Mouse (Mus musculus) heart, embryonic 14.5 days (tissue): ENCODE measurements at regions not wholly inside any gene's neighbourhood (a gene's known extent, or its start where the extent isn't known, plus 50 kb on each side); places are given as distances from the start of the nearest gene placed in this dataset.

ENCODE experiments used
- ATAC-seq: fragments of 200-750 bp; cut with Nextera tagmentation; 2 replicates; pipeline ENCODE4 v1.8.0; 2017; ENCODE audit warnings: low read depth, moderate TSS enrichment; ENCODE audit not compliant: insufficient number of reproducible peaks, insufficient read depth, low FRiP score
- H3K27ac ChIP-seq, 2 experiments: fragments of 200-500 bp in 1 of 2; fragments of 300-500 bp in 1 of 2; sonication (generic) in 1 of 2; replicated peaks in 1 of 2; 2 replicates each; pipeline ENCODE4 v1.5.1; 2012 to 2014; ENCODE audit warnings: low read depth in 2 of 2, low read length in 2 of 2, control low read depth in 1 of 2, mild to moderate bottlenecking in 1 of 2, mixed read lengths in 1 of 2; ENCODE audit not compliant: control insufficient read depth in 1 of 2, insufficient read depth in 1 of 2
- H3K27me3 ChIP-seq: fragments of 300-500 bp; sonication (generic); 2 replicates; pipeline ENCODE4 v1.6.1; 2014; ENCODE audit warnings: mild to moderate bottlenecking, low read length, control low read depth; ENCODE audit not compliant: control insufficient read depth, insufficient read depth
- H3K36me3 ChIP-seq: fragments of 300-500 bp; sonication (generic); 2 replicates; pipeline ENCODE4 v1.6.1; 2014; ENCODE audit warnings: mild to moderate bottlenecking, control low read depth, low read length, mixed read lengths; ENCODE audit not compliant: control insufficient read depth, insufficient read depth
- H3K4me1 ChIP-seq, 2 experiments: fragments of 200-500 bp in 1 of 2; fragments of 300-500 bp in 1 of 2; sonication (generic) in 1 of 2; 2 replicates each; pipeline ENCODE4 v1.6.1; 2012 to 2014; ENCODE audit warnings: low read length in 2 of 2, control low read depth in 1 of 2, mixed read lengths in 1 of 2; ENCODE audit not compliant: control insufficient read depth in 2 of 2, insufficient read depth in 2 of 2
- H3K4me2 ChIP-seq: fragments of 300-500 bp; sonication (generic); 2 replicates; pipeline ENCODE4 v1.6.1; 2014; ENCODE audit warnings: mild to moderate bottlenecking, low read length
- H3K4me3 ChIP-seq, 2 experiments: fragments of 200-500 bp in 1 of 2; fragments of 300-500 bp in 1 of 2; sonication (generic) in 1 of 2; 2 replicates each; pipeline ENCODE4 v1.5.1; 2012 to 2014; ENCODE audit warnings: low read length in 2 of 2, mild to moderate bottlenecking in 2 of 2, control low read depth in 1 of 2, low read depth in 1 of 2, moderate library complexity in 1 of 2; ENCODE audit not compliant: control insufficient read depth in 1 of 2, insufficient read depth in 1 of 2
- H3K9ac ChIP-seq: fragments of 300-500 bp; sonication (generic); 2 replicates; pipeline ENCODE4 v1.6.1; 2014; ENCODE audit warnings: mild to moderate bottlenecking, low read length
- H3K9me3 ChIP-seq: fragments of 300-500 bp; sonication (generic); 2 replicates; pipeline ENCODE4 v1.6.1; 2016; ENCODE audit warnings: low read length, control low read depth; ENCODE audit not compliant: control insufficient read depth
- WGBS: fragments of 180-500 bp; shearing (Covaris S2); extraction: QIAGEN DNeasy Blood & Tissue Kit; methylation state at CpG from one replicate; pipeline ENCODE4 v1.1.7; 2014; 5-methylcytosine and 5-hydroxymethylcytosine counted together

- Histone ChIP-seq H3K4me3 (no peak overlapping the region), H3K36me3 (no peaks in the 10 kb centered on the region), H3K27me3 (no peaks in the 10 kb centered on the region), H3K4me1 (no peaks in the 10 kb centered on the region), H3K27ac (no peak overlapping the region), H3K9ac (no peak overlapping the region), H3K9me3 (no peaks in the 10 kb centered on the region), H3K4me2 (no peak overlapping the region)
- ATAC-seq: no peak
- 82% methylated on average over 4 of the region's 4 CpGs for WGBS
Measured at GRCm38 (mm10) chr13:11106426-11106825, 745.8 kb upstream of the Chrm3 start.

- H3K9ac ChIP-seq: no peak overlapping the region
- ATAC-seq: no peak
- no peak overlapping the region; a peak in 1 of 4 replicates for H3K27ac ChIP-seq
- WGBS: 52% methylated on average over 2 of the region's 2 CpGs
- H3K27me3 ChIP-seq: no peaks in the 10 kb centered on the region
- no peaks in the 10 kb centered on the region for H3K4me1 ChIP-seq
- no peaks in the 10 kb centered on the region for H3K9me3 ChIP-seq
- no peak overlapping the region for H3K4me3 ChIP-seq
- no peak overlapping the region for H3K4me2 ChIP-seq
- H3K36me3 ChIP-seq: no peaks in the 10 kb centered on the region
Measured at GRCm38 (mm10) chr13:11105571-11105970, 744.9 kb upstream of the Chrm3 start.

GRCm38 (mm10) chr13:11099586-11099950, 738.9 kb upstream of the Chrm3 start:
- Histone ChIP-seq H3K9me3 (no peaks in the 10 kb centered on the region), H3K27me3 (no peaks in the 10 kb centered on the region), H3K4me2 (no peak overlapping the region), H3K27ac (no peak overlapping the region), H3K9ac (no peak overlapping the region), H3K4me1 (no peaks in the 10 kb centered on the region), H3K36me3 (no peaks in the 10 kb centered on the region), H3K4me3 (no peak overlapping the region)
- no peak for ATAC-seq

GRCm38 (mm10) chr13:11098899-11099585, 738.4 kb upstream of the Chrm3 start:
- Histone ChIP-seq H3K9ac (no peak overlapping the region), H3K4me2 (no peak overlapping the region), H3K36me3 (no peaks in the 10 kb centered on the region), H3K4me3 (no peak overlapping the region), H3K27me3 (no peaks in the 10 kb centered on the region), H3K27ac (no peak overlapping the region), H3K9me3 (no peaks in the 10 kb centered on the region), H3K4me1 (no peaks in the 10 kb centered on the region)
- ATAC-seq: no peak
- WGBS: 54% methylated on average over 4 of the region's 4 CpGs

- Histone ChIP-seq H3K27me3 (no peaks in the 10 kb centered on the region), H3K9ac (no peak overlapping the region), H3K36me3 (no peaks in the 10 kb centered on the region), H3K27ac (no peak overlapping the region), H3K9me3 (0 out of 2 replicates have a peak, but pooled peaks cover 8% of the 10 kb centered on the region), H3K4me1 (no peaks in the 10 kb centered on the region), H3K4me2 (no peak overlapping the region), H3K4me3 (no peak overlapping the region)
- 70% methylated on average over 2 of the region's 2 CpGs for WGBS
- no peak for ATAC-seq
Measured at GRCm38 (mm10) chr13:11092911-11093310, 732.3 kb upstream of the Chrm3 start.
